Mouse (Mus musculus) gonadal fat pad, adult 2 months (tissue): ENCODE data around the gene Slc16a5. TPM values are rescaled to one million over a fixed set of nuclear protein-coding genes. Genes with fewer than 3 reads are reported as not detected.
A peak's percentile ranks its signal among the peaks of the same experiment; 100 is the strongest.

Source experiments
- DNase-seq: peaks from one replicate; pipeline ENCODE4 v3.0.0-alpha.2; 2012; ENCODE audit warnings: low read depth
- polyA plus RNA-seq: library from polyadenylated mRNA; depleted of rRNA; stranded (reverse); fragments of >200 nt; gene quantifications from 2 replicates; pipeline ENCODE4 v1.2.3, GENCODE M21; 2012; rRNA removed

The Slc16a5 gene
- polyA plus RNA-seq = 0.34 and 0.44 TPM in 2 replicates

DNA sequence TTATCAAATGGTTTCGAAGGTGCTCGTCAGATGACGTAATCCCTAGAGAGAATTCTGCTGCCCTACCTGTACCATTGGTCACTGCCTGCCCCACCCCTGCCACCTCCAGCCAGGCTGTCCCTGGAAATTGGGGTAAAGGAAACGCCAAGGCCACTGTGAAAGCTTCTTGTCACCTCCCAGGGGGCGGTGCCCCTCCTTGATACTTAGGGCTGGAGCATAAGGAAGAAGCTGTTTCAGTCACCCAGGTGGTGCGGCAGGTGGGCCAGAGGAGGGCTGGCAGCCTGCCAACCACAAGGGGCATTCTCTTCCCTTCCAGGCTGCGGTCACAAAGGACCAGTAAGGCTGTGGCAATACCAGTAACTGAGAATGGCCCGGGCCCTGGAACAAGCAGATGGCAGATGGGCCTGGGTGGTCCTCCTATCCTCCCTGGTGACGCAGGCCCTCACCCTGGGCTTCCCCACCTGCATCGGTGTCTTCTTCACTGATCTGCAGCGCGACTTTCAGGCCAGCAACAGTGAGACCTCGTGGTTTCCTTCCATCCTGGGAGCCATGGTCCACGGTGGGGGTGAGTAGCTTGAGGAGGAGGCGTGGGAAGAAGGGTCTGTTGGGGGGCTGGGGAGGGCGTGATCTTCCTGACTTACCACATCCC, at the start of gene Slc16a5:
Gene Slc16a5 (plus strand): TSS at position 232 of the 649 bp plus-strand sequence.
- no peak for DNase-seq

DNA sequence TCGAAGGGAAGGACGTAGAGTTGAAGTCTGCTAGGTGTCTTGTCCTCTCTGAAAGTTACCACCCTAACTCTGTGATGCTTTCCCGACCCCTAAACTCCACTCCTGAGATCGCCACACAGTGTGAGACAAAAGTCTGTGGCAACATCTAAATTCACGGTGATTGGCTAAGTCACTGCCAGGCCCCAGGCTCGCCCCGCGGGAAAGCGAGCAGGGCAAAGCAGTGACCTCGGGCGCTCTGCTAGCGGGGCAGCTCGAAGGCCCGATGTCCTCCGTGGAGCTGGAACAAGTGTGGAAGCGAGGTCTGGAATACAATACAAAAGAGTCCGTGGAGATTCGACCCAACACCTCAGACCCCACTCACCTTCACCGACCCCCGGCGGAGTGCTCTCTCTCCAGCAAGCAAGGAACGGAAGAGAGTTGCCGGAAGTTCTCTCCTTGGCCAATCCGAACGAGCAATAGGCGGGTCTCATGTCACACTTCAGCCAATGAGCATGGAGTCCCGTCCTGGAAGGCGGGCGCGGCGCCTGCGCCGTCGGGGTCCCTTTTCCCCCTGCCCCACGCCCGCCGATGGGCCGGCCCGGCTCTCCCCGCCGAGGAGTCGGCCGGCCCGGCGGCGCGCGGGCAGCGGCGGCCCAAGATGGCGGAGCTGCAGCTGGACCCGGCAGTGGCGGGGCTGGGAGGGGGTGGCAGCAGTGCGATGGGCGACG, 42.6 kb upstream of the Slc16a5 start, which contains the start of the genes Atp5h and Kctd2:
Gene Atp5h (minus strand): TSS at position 432 of the 707 bp plus-strand sequence.
Gene Kctd2 (plus strand): TSS at position 598 of the 707 bp plus-strand sequence.
- peak; percentile 63 for DNase-seq

DNA sequence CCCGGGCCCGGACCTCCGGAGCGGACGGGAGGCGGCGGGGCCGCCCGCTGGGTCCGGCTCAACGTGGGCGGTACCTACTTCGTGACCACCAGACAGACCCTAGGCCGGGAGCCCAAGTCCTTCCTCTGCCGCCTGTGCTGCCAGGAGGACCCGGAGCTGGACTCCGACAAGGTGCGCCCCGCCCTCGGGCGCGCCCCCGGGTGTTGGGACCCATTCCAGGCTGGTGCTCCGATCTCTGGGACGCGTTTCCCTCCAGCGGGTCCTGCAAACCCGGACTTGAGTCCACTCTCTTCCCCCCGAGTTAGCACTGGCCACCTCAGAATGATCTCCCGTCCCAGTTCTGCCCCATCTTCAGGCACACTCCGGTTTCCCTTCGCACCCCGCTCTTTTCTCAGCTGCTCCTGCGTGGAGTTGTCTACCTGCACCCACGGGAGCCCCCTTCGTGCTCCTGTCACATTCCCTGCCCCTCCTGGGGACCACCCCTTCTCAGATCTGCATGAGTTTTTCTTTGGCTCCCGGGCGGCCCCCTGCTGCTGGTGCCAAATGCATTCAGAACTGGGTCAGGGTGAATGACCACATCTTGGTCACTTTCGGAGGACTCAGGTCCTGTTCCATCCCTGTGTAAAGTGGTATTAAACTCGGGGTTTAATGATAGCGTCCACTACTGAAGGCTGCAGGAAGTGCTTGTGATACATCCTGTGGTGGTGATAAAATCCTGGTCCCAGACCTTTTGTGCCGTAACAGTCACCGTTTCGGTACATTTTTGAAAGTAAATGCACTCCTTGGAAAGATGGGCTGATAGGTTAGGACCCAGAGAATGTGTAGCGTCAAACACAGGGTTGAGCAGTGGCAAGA, 41.7 kb upstream of the Slc16a5 start:
- DNase-seq = no peak

DNA sequence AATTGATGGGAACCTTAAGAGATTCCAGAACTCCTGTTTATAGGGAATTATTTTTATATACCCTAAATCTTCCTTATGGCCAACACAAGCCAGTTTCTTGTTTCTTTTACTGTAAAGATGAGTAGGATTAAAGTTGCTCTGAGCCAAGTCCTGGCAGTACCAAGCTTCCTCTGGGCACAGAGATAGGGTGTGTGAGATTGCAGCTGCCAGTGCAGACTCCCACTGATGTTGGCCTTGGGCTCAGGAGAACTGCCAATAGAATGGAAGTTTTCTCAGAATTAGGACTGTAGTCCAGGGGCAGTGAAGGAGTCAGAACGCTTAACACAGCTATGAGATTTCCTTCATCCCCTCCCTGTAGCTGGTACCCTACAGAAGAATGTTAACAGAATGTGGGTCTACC, 40.9 kb upstream of the Slc16a5 start:
- no peak for DNase-seq

DNA sequence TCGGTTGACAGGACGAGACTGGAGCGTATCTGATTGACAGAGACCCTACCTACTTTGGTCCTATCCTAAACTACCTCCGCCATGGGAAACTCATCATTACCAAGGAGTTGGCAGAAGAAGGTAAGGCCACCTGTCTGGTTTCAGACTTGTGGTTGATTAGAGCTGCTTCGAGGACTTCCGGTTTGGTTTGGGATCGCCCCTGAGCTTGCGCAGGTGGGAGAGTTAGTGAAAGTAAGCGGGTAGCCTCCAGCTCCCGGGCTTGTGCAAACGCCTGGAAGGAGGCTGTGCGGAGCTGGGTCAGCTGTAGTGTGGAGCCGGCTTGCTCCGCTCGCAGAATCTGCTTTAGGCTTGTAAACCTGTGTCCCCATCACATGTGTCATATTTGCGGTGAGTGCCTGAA, 40.3 kb upstream of the Slc16a5 start:
- no peak for DNase-seq

DNA sequence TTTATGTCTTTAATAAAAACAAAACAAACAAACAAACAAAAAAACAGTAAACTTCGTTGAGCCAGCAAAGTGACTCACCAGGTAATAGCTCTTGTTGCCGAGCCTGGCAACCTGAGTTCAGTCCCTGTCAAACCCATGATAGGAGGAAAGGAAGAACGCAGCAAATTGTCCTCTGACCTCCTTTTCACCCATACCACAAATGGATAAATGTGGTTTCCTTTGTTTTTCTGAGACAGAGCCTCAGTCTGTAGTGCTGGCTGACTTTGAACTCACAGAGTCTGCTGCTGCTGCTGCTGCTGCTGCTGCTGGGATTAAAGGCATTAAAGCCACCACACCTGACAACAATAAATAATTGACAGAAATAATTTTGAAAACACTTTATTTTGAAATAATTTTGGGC, 39.2 kb upstream of the Slc16a5 start:
- no peak for DNase-seq

DNA sequence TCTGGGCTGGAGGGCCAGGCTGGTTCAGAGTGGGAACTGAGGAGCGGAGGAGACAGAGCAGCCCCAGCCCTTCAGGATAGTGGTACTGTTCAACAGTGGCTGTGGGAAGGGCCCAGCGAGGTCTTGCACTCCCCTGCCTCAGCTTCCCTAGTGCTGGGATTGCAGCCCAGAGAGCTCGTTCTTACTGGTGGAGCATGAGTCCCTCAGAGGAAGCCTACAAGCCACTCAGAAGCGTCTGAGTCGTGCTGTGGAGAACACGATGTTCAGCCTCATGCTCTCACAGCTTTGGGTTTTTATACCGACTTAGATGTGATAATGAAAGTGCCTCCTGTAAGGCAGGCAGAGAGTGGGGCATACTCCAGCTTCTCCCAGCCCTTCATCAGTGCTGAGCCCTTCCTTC, 37.6 kb upstream of the Slc16a5 start:
- no peak for DNase-seq

DNA sequence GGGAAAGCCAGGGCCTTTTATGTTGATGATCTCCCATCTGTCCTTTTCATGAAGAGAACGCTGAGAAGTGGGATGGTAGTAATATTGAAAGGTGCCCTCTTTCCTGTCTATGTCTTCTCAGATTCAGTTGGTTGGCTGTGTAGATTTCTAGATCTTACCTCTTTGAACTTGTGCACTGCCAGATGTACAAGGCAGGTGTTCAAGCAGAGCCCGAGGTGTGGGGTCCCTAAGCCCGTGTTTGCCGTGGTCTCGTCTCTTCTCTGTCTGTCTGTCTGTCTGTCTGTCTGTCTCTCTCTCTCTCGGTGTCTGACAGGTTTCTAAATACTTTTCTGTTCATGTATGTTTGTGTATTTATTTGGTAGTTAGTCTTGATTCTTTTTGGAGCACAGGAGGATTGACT, 36.6 kb upstream of the Slc16a5 start:
- no peak for DNase-seq

DNA sequence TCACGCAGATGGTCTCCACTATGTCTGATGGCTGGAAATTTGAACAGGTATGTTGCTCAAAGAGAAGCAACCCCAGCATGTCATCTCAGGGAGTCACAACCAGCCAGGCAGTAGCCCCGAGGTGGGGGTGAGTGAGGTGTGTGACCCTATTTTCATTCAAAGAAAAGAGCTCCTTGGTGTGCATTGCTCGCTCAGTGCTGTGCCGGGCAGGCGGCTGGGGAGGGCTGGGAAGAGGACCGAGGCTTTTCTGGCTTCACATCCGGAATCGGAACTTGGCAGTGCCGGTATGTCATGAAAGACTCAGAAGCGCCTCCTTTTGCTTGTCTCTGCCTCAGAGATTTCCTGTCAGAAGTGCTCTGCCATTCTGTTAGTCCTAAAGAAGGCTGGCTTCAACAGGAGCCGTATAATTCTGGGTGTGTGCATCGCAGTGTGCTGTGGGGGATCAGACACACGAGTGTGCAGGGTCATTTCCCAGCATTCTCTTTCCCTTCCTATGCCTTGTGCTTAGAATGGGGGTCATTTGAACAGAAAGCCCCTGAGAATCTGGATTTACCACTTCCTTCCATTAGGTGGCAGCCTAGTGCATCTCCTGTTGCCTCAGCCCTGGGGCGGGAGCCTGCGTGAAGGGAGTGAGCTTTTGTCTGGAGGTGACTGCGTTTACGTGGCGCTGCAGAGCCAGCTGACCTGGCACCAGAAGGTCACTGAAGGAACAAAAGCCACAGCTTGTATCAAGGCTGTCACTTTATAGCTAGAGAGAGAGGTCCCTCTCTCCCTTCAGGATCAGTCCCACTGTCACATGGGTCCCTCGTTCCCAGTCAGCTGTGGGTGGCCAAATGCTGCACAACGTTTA, 34.6 kb upstream of the Slc16a5 start:
- no peak for DNase-seq

DNA sequence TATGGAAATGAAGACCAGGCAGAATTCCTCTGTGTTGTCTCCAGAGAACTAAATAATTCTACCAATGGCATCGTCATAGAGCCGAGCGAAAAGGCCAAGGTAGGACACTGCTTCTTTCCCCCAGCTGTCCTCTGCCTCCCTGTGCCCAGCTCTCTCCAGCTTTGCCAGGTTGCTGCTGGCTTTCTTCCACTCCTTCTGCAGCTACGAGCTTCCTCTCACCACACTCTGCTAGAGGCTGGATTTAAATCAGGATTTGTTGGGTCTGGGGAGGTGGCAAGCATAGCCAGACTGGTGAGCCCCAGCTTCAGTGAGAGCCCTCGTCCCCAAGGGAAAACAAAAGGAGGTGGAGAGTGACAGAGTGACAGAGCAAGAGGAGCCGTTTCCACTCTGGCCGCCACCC, 33.0 kb upstream of the Slc16a5 start:
- DNase-seq = no peak

DNA sequence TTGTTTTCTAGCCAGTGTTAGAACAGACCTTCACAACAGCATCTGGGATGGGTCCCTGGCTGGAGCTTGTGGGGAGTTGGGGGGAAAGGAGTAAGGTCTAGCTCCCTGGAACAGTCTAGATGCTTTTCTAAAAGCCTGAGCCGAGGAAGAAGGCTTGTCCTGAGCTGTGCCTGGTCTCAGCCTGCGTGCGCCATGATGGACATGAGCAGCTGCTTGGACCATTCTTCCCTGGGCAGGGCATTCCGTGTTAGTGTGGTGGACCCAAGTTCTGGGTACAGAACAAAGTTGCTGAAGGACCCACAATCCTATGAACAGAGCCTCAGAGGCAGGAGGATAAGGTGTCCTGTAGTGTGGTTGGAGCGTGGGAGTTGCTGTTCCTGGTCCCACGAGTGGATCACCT, 31.7 kb upstream of the Slc16a5 start:
- no peak for DNase-seq

DNA sequence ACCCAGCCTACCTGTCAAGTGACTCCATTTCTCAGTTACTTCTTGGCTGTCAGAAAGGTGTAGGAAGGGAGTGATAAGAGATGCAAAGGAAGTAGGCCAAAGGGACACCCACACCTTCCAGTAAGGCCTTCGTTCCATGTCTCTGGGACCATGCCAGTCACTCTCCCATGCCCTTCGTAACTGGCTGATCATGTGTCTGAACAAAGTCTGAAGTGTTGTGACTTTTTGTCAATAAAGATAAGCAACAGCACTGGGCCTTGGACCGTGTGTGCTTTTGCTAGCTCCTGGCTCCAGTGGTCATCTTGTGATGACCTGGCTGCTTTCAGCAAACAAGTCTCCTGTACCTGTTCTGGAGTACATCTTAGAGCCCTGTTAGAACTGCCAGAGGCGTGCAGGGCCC, 29.5 kb upstream of the Slc16a5 start:
- DNase-seq = no peak

DNA sequence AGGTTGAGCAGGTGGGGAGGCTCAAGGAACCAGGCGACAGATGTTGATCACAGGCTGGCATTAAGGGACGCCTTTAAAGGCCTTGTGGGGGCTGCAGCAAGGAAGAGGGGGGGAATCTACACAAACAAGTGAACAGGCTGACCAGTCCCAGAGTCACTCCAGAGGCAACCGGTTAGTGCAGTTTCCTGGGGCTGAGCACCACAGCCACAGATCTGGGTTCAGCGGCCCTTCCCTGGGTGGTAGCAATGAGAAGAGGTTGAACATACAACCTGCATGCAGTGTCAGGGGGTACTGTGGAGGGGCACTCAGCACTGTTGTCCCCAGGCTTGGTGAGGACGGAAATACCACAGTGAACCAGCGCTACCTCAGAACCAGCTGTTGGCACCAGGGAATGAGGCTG, 28.9 kb upstream of the Slc16a5 start:
- DNase-seq = no peak

DNA sequence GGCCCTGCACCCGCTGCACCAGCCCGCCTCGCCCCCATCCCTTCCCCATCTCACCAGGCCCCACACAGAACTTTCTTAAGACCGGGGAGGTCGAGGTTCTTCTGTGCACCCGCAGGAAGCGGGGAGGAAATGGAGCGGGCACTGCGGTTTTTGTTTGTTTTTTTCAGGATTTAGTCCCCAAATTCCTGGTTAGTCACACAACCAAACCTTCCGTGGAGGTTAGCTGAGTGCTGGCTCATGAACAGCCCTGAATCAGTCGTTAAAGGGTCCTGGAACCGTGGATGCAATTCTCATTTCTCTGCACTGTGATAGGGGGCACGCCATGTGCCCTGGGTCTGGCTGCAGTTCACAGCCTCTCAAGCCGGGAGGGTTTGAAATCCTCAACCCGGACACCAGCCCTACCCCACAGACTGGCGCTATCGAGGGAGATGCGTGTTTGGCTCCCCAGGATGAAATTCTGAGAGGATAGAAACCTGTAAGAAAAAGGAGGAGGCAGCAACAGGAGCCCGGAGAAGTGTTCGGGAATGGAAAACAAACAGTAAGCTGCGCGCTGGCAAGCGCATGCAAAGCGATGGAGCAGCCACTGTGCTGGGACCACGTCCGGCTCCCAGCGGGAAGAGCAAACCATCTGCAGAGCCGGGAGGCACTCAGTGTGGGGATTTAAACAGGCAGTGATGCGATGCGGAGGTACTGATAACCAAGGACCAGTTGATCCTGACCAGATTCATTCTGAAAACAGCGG, 26.5 kb upstream of the Slc16a5 start:
- DNase-seq = no peak

DNA sequence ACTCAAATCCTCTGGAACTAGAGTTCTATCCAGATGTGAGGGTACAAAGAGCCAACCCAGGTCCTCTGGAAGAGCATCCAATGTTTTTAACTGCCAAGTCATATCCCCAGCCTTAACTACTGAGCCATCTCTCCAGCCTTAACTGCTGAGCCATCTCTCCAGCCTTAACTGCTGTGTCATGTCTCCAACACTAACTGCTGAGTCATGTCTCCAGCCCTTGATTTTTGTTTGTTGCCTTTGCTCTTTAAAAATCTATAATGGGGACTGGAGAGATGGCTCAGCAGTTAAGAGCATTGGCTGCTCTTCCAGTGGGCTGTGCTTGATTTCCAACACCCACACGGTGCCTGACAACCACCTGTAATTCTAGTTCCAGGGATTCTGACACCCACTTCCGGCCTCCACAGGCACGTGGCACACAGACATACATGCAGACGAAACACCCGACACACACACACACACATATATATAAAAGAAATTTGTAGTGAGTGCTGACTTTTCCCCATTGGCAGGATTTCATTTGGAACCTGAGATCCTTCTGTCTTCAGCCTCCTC, 24.6 kb upstream of the Slc16a5 start:
- no peak for DNase-seq

DNA sequence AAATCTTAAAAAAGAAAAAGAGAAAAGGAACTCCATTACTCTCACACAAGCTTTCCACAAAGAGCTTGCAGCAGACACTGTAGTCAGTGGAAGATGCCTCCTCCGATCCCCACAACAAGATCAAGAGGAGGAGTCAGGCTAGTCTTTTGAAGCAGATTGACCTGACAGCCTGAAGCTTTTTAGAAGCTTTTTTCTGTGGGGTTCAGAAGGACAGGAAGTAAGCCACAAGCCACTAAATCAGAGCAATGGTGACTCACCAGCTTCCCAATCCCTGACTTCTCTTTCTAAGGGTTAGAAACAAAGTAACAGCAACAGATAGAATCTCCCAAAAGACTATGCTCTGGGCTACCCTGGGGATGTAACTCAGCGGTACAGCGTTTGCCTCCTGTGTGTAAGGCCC, 22.9 kb upstream of the Slc16a5 start:
- no peak for DNase-seq

DNA sequence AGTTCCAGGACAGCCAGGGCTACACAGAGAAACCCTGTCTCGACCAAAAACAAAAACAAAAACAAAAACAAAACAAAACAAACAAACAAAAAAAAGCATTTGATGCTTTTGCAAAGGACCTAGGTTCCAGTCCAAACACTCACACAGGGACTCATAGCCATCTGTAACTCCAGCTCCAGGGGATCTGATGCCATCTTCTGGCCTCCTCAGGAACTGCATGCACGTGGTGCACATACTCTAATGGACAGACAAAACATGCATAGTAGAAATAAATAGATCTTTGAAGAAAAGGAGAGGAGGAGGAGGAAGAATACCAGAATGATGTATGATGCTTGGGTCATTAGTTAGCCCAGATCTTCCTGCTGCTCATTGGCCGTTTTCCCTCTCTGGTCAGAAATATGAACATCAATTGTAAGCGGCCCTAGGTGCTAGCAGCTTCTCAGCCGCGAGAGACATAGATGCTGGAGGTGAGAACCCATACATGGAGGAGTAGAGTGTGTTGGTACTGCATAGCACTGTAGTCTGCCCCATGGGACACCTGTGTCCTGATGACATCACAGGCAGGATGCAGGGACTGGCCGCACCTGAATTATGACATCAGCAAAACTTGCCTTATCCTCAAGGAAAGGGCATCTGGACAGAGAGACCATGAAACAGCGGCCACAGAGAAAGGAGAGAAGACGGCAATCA, 22.2 kb upstream of the Slc16a5 start, which contains the start of gene Trim80:
Gene Trim80 (plus strand): TSS at position 640 of the 690 bp plus-strand sequence.
- DNase-seq = no peak

DNA sequence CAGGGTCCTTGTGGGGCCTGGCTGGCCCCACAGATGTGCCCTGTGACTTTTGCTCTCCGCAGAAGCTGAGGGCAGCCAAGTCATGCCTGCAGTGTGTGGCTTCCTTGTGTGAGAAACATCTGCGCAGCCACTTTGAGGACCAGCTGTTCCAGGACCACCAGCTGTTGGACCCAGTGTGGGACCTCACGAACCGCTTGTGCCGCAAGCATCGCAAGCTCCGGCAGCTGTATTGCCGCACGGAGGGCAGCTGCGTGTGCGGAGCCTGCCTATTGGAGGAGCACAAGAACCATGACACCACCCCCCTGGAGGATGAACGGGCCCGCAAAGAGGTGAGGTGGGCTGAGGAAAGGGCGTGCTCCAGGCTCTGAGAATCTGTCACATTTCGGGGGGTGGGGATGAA, 20.9 kb upstream of the Slc16a5 start:
- DNase-seq = no peak

DNA sequence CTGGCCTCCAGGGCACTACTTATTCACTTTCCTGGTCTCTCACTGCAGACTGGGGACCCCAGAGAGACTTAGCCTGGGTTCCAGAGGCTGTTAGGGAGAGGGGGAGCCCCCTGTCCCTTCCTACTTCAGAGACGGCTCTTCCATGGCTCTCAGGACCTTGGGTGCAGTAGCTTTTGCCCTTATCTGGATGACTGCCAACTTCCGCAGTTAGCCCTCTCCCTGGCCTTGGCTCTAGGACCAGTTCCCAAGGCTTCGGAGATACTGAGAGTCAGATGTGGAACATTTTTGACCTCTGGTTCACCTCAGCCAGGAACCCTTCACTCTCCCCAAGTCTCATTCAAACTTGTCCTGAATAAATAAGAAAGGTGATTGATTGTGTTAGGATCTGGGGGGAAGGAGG, 15.4 kb upstream of the Slc16a5 start:
- no peak for DNase-seq
